Mouse (Mus musculus) kidney, adult 8-10 months (tissue): ENCODE measurements at regions not wholly inside any gene's neighbourhood (a gene's known extent, or its start where the extent isn't known, plus 50 kb on each side); places are given as distances from the start of the nearest gene placed in this dataset.

Experiments used
- DNase-seq, 2 experiments: peaks; one replicate each; pipeline ENCODE4 v3.0.0; 2022

- no peak for DNase-seq
Observed at GRCm38 (mm10) chr11:18399561-18399960, 445.9 kb upstream of the Etaa1 start.

GRCm38 (mm10) chr11:18396397-18396796 is 442.7 kb upstream of the Etaa1 start:
- no peak for DNase-seq

GRCm38 (mm10) chr11:18395631-18396030 is 442.0 kb upstream of the Etaa1 start:
- DNase-seq = no peak

GRCm38 (mm10) chr11:18372813-18373332 is 419.2 kb upstream of the Etaa1 start:
- peak; percentile 8 to 12 for DNase-seq

GRCm38 (mm10) chr11:18371304-18371703 is 417.6 kb upstream of the Etaa1 start:
- no peak for DNase-seq

- DNase-seq = peak in 1 of 2 experiments; percentile 7
Observed at GRCm38 (mm10) chr11:18370861-18371260, 417.2 kb upstream of the Etaa1 start.

GRCm38 (mm10) chr11:18354866-18355265 is 401.2 kb upstream of the Etaa1 start:
- DNase-seq = no peak

- DNase-seq = no peak
Observed at GRCm38 (mm10) chr11:18354156-18354555, 400.5 kb upstream of the Etaa1 start.

- DNase-seq = no peak
Observed at GRCm38 (mm10) chr11:18347841-18348240, 394.2 kb upstream of the Etaa1 start.

GRCm38 (mm10) chr11:18313510-18314301 is 360.0 kb upstream of the Etaa1 start:
- no peak for DNase-seq

GRCm38 (mm10) chr11:18296194-18297125 is 342.8 kb upstream of the Etaa1 start:
- no peak for DNase-seq

- no peak for DNase-seq
Observed at GRCm38 (mm10) chr11:18278585-18279136, 325.0 kb upstream of the Etaa1 start.

GRCm38 (mm10) chr11:18272392-18272791 is 318.7 kb upstream of the Etaa1 start:
- no peak for DNase-seq

GRCm38 (mm10) chr11:18266161-18266560 is 312.5 kb upstream of the Etaa1 start:
- no peak for DNase-seq

GRCm38 (mm10) chr11:18262901-18263300 is 309.2 kb upstream of the Etaa1 start:
- no peak for DNase-seq

- DNase-seq = no peak
Observed at GRCm38 (mm10) chr11:18249236-18249635, 295.6 kb upstream of the Etaa1 start.

- no peak for DNase-seq
Observed at GRCm38 (mm10) chr11:18216762-18217161, 263.1 kb upstream of the Etaa1 start.

GRCm38 (mm10) chr11:18173028-18173427 is 219.4 kb upstream of the Etaa1 start:
- no peak for DNase-seq

GRCm38 (mm10) chr11:18171207-18171776 is 217.6 kb upstream of the Etaa1 start:
- no peak for DNase-seq

GRCm38 (mm10) chr11:18165609-18166347 is 212.1 kb upstream of the Etaa1 start:
- no peak for DNase-seq

- DNase-seq = no peak
Observed at GRCm38 (mm10) chr11:18164025-18164423, 210.3 kb upstream of the Etaa1 start.
